Mouse (Mus musculus): ENCODE results near the gene Csk. TPM values are rescaled to one million over a fixed set of nuclear protein-coding genes. Genes with fewer than 3 reads are reported as not detected.

Csk gene
- polyA plus RNA-seq, 1 experiment = 66.2 TPM

DNA sequence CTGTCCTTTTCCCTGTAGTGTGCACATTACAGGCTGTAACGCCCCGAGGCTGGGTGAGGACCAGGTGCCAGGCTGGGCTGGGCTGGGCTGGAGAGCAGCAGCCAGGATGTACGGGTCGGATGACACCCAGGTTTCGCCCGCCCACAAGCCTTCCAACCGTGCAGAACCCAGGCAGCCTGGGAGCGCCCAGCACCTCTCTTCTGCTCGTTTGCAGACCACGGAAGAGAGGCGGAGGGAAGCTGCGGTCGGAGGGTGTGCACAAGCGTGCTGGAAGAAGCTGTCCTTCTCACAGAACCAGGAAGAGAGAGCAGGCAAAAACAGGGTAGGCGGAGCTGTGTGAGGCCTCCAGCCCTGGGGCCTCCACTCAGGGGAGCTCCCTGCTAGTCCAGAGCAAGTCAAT is 13.0 kb downstream of the Csk start:
- peaks cover 7% of the 10 kb centered on the region for H3K36me3 ChIP-seq (ENCODE audit: control insufficient read depth, insufficient read depth)
- no peak overlapping the region for H3K4me3 ChIP-seq (ENCODE audit: insufficient read depth, poor library complexity, severe bottlenecking)
- peak overlapping the region; percentile 48 for H3ac ChIP-seq (ENCODE audit: control insufficient read depth, insufficient read length, low read depth)
- peaks cover 100% of the 10 kb centered on the region for H3K79me2 ChIP-seq (ENCODE audit: control insufficient read depth, insufficient read depth)
- peaks cover 91% of the 10 kb centered on the region for H3K79me3 ChIP-seq (ENCODE audit: low read depth)
- TF ChIP-seq MAX (IDR thresholded peaks at IDR 0.05) (no peak), CEBPB (IDR thresholded peaks at IDR 0.05; ENCODE audit: low read depth) (no peak), MYOG (IDR thresholded peaks at IDR 0.05; ENCODE audit: control insufficient read depth, extremely low read depth, insufficient read length) (no peak), CTCF (IDR thresholded peaks at IDR 0.05; ENCODE audit: control insufficient read depth, insufficient read depth, insufficient read length) (no peak), FOSL1 (IDR thresholded peaks at IDR 0.05; ENCODE audit: insufficient read depth, low read length, poor library complexity, severe bottlenecking) (no peak), USF1 (IDR thresholded peaks at IDR 0.05; ENCODE audit: low read depth) (no peak), MYOD1 (IDR thresholded peaks at IDR 0.05; ENCODE audit: control insufficient read depth, insufficient read length, low read depth) (no peak)
- no peaks in the 10 kb centered on the region for H3K27me3 ChIP-seq (ENCODE audit: control insufficient read depth, insufficient read depth, insufficient read length)

DNA sequence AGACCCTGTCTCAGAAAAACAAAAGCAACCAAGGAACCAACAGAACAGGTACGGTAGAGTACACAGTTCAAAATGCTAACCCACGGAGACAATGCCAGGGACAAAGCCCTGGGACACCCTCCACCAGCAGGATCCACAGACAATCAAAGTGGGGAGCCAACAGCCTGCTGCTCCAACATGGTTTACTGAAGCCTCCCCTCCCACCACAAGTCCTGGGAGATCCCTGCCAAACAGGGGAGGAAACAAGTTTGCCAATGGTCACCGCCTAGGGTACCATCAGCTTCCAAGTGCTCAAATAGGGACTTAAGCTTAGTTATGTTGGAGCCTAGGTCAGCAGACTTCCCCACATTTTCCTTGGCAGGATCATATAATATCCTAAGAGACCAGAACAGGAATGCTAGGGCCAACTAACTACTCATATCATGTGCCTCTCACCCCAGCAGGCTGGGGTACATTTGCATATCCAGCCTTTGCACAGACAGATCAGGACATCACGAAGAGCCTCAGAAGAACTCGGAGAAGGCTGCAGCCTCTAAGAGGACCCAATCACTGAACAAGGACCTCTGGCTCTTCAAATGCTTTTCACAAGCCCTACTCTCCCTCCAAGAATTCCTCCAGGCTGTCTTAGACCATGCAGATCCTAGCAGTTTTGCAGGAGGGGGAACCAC is 13.6 kb downstream of the Csk start:
- Histone ChIP-seq H3K27me3 (ENCODE audit: control insufficient read depth, insufficient read depth, insufficient read length) (no peaks in the 10 kb centered on the region), H3ac (ENCODE audit: control insufficient read depth, insufficient read length, low read depth) (peak overlapping the region; percentile 48), H3K4me3 (ENCODE audit: insufficient read depth, poor library complexity, severe bottlenecking) (no peak overlapping the region), H3K79me3 (ENCODE audit: low read depth) (peaks cover 94% of the 10 kb centered on the region), H3K79me2 (ENCODE audit: control insufficient read depth, insufficient read depth) (peaks cover 100% of the 10 kb centered on the region), H3K36me3 (ENCODE audit: control insufficient read depth, insufficient read depth) (peaks cover 7% of the 10 kb centered on the region)
- TF ChIP-seq MYOD1 (IDR thresholded peaks at IDR 0.05; ENCODE audit: control insufficient read depth, insufficient read length, low read depth) (no peak), CTCF (IDR thresholded peaks at IDR 0.05; ENCODE audit: control insufficient read depth, insufficient read depth, insufficient read length) (no peak), USF1 (IDR thresholded peaks at IDR 0.05; ENCODE audit: low read depth) (no peak), CEBPB (IDR thresholded peaks at IDR 0.05; ENCODE audit: low read depth) (no peak), MAX (IDR thresholded peaks at IDR 0.05) (no peak), MYOG (IDR thresholded peaks at IDR 0.05; ENCODE audit: control insufficient read depth, extremely low read depth, insufficient read length) (no peak), FOSL1 (IDR thresholded peaks at IDR 0.05; ENCODE audit: insufficient read depth, low read length, poor library complexity, severe bottlenecking) (no peak)

DNA sequence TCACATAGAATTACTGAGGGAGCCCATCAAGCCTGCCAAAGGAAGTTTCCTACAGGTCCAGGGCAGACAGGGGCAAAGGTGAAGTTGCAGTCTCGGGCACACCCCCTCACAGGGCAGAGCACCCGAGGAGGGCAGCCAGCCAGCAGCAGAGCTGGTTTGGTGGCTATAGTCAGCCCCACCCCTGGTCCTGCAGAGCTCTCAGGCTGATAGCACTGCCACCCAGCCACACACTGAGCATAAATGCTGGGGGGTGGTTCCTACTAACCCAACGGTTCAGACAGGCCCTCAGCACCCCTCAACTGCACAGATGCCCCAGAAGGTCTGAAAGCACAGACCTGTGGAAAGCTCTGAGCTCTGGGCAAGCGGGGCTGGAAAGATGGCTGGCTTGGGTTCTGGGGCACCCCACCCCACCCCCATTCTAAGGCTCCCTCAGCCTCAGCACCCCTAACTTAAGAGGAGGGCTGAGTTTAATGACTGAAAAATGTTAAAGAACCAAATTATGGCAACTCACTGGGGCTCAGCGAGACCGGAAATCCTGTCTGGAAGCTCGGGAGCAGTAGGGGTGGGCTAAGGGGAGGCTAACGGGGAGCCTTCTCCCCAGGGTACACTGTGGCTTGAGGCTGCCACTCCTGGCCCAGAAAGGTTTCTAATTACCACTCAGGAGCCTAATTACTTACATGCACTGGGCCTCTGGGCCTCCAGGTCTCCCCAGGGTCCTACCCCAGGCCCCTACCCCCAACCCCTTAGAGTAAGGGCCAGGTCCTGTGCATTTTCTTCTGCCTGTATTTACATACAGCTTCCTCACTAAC is 14.6 kb downstream of the Csk start:
- Histone ChIP-seq H3K27me3 (ENCODE audit: control insufficient read depth, insufficient read depth, insufficient read length) (no peaks in the 10 kb centered on the region), H3K79me2 (ENCODE audit: control insufficient read depth, insufficient read depth) (peaks cover 100% of the 10 kb centered on the region), H3K36me3 (ENCODE audit: control insufficient read depth, insufficient read depth) (peaks cover 7% of the 10 kb centered on the region), H3K79me3 (ENCODE audit: low read depth) (peaks cover 88% of the 10 kb centered on the region), H3ac (ENCODE audit: control insufficient read depth, insufficient read length, low read depth) (no peak overlapping the region), H3K4me3 (ENCODE audit: insufficient read depth, poor library complexity, severe bottlenecking) (no peak overlapping the region)
- TF ChIP-seq USF1 (IDR thresholded peaks at IDR 0.05; ENCODE audit: low read depth) (no peak), CTCF (IDR thresholded peaks at IDR 0.05; ENCODE audit: control insufficient read depth, insufficient read depth, insufficient read length) (no peak)

DNA sequence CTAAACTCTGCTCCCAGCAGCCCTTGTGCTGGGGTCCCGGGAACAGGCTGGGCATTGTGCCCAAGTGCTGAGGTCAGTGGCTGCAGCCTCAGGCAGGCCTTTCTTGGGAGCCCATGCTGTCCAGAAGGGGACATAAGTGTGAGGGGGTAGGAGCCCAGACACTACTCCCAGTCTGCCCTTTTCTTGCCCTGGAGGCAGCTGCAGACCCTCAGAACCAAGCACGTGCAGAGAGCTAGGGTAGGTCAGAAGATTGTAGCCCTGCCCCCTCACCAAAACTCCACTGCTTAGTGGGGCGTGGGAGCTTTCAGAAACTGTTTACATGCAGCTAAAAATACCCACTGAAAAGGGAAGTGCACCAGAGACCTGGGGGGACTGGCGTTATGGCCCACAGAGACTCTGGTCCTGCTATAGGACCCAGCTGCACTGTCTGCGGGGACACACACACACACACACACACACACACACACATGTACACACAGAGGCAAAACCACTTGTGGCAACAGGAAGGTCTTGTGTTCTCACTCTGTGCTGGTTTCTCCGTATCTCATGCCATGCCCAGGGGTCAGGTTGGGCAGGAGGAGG is 15.6 kb downstream of the Csk start:
- H3K79me3 ChIP-seq (ENCODE audit: low read depth) = peaks cover 83% of the 10 kb centered on the region
- H3ac ChIP-seq (ENCODE audit: control insufficient read depth, insufficient read length, low read depth) = peak overlapping the region; percentile 31
- TF ChIP-seq MAX (IDR thresholded peaks at IDR 0.05) = no peak
- TF ChIP-seq MYOD1 (IDR thresholded peaks at IDR 0.05; ENCODE audit: control insufficient read depth, insufficient read length, low read depth) = no peak
- TF ChIP-seq CEBPB (IDR thresholded peaks at IDR 0.05; ENCODE audit: low read depth) = no peak
- no peak for TF ChIP-seq FOSL1 (IDR thresholded peaks at IDR 0.05; ENCODE audit: insufficient read depth, low read length, poor library complexity, severe bottlenecking)
- no peak for TF ChIP-seq MYOG (IDR thresholded peaks at IDR 0.05; ENCODE audit: control insufficient read depth, extremely low read depth, insufficient read length)
- no peak for TF ChIP-seq CTCF (IDR thresholded peaks at IDR 0.05; ENCODE audit: control insufficient read depth, insufficient read depth, insufficient read length)
- no peak for TF ChIP-seq USF1 (IDR thresholded peaks at IDR 0.05; ENCODE audit: low read depth)
- no peak overlapping the region for H3K4me3 ChIP-seq (ENCODE audit: insufficient read depth, poor library complexity, severe bottlenecking)
- H3K27me3 ChIP-seq (ENCODE audit: control insufficient read depth, insufficient read depth, insufficient read length) = no peaks in the 10 kb centered on the region
- peaks cover 7% of the 10 kb centered on the region for H3K36me3 ChIP-seq (ENCODE audit: control insufficient read depth, insufficient read depth)
- H3K79me2 ChIP-seq (ENCODE audit: control insufficient read depth, insufficient read depth) = peaks cover 99% of the 10 kb centered on the region

DNA sequence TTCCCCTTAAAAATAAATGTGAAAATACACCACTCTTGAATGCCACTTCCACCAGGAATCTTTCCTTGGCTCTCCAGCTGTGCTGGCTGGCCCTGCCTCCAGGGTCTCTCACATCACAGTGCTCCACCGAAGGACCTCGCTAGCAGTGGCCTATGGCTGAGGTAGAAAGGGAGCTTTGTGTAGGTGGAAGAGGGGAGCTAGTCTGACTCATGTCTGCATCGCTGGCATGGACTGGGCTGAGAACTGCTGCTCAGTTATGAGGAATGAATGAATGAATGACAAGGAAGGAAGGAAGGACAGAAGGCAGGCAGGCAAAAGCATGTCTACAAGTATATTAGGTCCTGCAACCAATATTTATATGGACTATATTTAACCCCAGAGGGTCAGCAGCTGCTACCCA is 16.2 kb downstream of the Csk start:
- peaks cover 7% of the 10 kb centered on the region for H3K36me3 ChIP-seq (ENCODE audit: control insufficient read depth, insufficient read depth)
- H3K4me3 ChIP-seq (ENCODE audit: insufficient read depth, poor library complexity, severe bottlenecking) = no peak overlapping the region
- H3K79me2 ChIP-seq (ENCODE audit: control insufficient read depth, insufficient read depth) = peaks cover 99% of the 10 kb centered on the region
- H3K79me3 ChIP-seq (ENCODE audit: low read depth) = peaks cover 83% of the 10 kb centered on the region
- H3K27me3 ChIP-seq (ENCODE audit: control insufficient read depth, insufficient read depth, insufficient read length) = no peaks in the 10 kb centered on the region
- no peak overlapping the region for H3ac ChIP-seq (ENCODE audit: control insufficient read depth, insufficient read length, low read depth)
- no peak for TF ChIP-seq MYOG (IDR thresholded peaks at IDR 0.05; ENCODE audit: control insufficient read depth, extremely low read depth, insufficient read length)
- TF ChIP-seq USF1 (IDR thresholded peaks at IDR 0.05; ENCODE audit: low read depth) = no peak
- TF ChIP-seq MAX (IDR thresholded peaks at IDR 0.05) = no peak
- TF ChIP-seq FOSL1 (IDR thresholded peaks at IDR 0.05; ENCODE audit: insufficient read depth, low read length, poor library complexity, severe bottlenecking) = no peak
- no peak for TF ChIP-seq CEBPB (IDR thresholded peaks at IDR 0.05; ENCODE audit: low read depth)
- TF ChIP-seq CTCF (IDR thresholded peaks at IDR 0.05; ENCODE audit: control insufficient read depth, insufficient read depth, insufficient read length) = no peak
- no peak for TF ChIP-seq MYOD1 (IDR thresholded peaks at IDR 0.05; ENCODE audit: control insufficient read depth, insufficient read length, low read depth)

Data from C2C12 (cell line).